Mouse (Mus musculus): Measurements from ENCODE around the gene Ccdc9b.

GRCm38 (mm10) chr2:118810861-118811260 is 48.4 kb upstream of the Ccdc9b start:
- TF ChIP-seq GATA1 (IDR thresholded peaks at IDR 0.05; ENCODE audit: borderline replicate concordance, low read length) (no peak), FLI1 (IDR thresholded peaks at IDR 0.05; ENCODE audit: low read length) (no peak)

Data from megakaryocyte, embryonic 14.5 days (primary cell).